Mouse (Mus musculus): ENCODE measurements around the gene Ccni. TPM values are rescaled to one million over a fixed set of nuclear protein-coding genes. Genes with fewer than 3 reads are reported as not detected.

Gene Ccni
- polyA plus RNA-seq (2015; fragmentation: Nextera tagmentation; extraction: Ambion mirVana), result 119 and 121 TPM in 2 replicates

DNA sequence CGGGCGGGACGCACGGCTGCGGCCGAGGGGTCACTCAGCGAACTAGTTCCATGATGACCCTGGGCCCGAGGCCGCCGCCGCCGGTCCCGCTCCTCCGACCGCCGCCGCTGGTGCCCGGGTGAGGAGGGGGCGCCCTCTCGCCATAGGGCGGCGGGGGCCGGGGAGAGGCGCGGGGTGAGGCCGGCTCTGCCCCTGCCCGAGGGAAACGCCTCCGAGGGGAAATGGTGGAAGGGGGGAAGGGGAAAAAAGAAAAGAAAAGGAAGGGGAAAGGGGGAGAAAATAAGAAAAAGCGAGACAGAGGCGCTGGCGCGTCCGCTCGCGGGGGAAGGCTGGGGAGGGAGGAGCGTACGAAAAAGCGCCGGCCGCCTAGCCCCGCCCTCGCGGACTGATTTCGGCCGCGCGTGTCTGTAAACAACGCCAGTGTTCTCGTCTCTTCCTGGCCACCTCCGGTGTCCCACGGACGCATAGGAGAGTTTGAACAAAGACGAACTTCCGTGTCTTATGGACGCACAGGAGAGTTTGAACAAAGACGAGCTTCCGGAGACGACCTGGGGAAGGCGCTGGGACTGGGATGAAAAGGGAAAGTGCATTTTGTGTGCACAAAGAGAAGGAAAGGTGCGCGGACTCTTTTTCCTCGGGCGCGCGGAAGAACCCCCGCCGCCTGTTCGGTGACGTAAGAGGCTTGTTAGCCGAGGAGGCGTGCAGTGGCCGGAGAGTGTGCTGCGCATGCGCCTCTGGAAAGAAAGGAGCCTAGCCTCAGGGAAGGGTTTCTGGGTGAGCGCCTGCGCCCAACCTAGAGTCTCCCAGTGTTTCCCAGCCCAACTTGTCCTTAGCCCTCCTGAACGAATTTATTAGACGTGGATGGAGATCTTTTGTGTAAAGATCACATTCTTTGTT is at the start of gene Ccni, which contains the start of gene 2010109A12Rik:
Ccni (minus strand) TSS at position 387 of the 897 bp plus-strand sequence.
2010109A12Rik (plus strand) TSS at position 410 of the 897 bp plus-strand sequence.
- Histone ChIP-seq H3K9me3 (replicated peaks; ENCODE audit: low read length) (no peaks in the 10 kb centered on the region), H3K27ac (peak within 1 kb of the TSS; percentile 90), H3K36me3 (ENCODE audit: insufficient read depth, low read length) (no peaks in the 10 kb centered on the region), H3K27me3 (ENCODE audit: insufficient read depth, low read length) (no peaks in the 10 kb centered on the region), H3K4me3 (replicated peaks; ENCODE audit: low read depth, low read length) (peak within 1 kb of the TSS; percentile 97), H3K9ac (ENCODE audit: low read depth, low read length) (peak within 1 kb of the TSS; percentile 89), H3K4me1 (replicated peaks; ENCODE audit: insufficient read depth, low read length) (no peaks in the 10 kb centered on the region), H3K4me2 (ENCODE audit: low read length) (peak within 1 kb of the TSS; percentile 72)
- WGBS, result under 1% methylated on average over 76 of the region's 79 CpGs
- no peak for TF ChIP-seq CTCF (IDR thresholded peaks at IDR 0.05; ENCODE audit: low read depth)
- ATAC-seq (replicated peaks; ENCODE audit: low FRiP score, low read depth) (peak; percentile 95), DNase-seq (ENCODE audit: low spot score) (peak; percentile 98)

DNA sequence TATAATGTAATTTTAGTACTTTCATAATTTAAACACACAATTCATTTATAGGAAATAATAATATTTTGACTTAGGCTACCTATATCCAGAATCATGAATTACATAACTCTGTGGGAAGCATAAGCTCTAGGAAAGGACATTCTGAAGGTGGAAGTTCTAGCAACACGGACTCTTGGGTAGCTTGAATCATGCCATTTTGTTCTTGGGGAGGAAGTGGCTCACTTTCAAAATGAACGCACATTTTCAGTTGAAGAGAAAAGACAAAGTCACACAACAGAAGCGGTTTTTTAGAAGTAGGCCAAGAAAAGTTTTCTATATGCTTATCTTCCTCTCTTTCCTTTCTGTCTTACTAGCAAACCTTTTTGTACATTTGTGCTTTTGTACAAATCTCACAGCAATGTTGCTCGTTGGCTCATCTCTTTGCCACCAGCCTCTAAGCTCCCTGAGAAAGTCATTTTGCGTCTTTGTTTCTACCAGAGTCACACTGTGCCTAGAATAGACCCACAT is 49.5 kb upstream of the Ccni start:
- H3K4me1 ChIP-seq (replicated peaks; ENCODE audit: insufficient read depth, low read length), result no peaks in the 10 kb centered on the region
- no peak overlapping the region for H3K27ac ChIP-seq
- 90% methylated on average over 5 of the region's 5 CpGs for WGBS
- H3K4me3 ChIP-seq (replicated peaks; ENCODE audit: low read depth, low read length), result no peak overlapping the region
- no peak overlapping the region for H3K9ac ChIP-seq (ENCODE audit: low read depth, low read length)
- H3K9me3 ChIP-seq (replicated peaks; ENCODE audit: low read length), result no peaks in the 10 kb centered on the region
- H3K36me3 ChIP-seq (ENCODE audit: insufficient read depth, low read length), result no peaks in the 10 kb centered on the region
- ATAC-seq (replicated peaks; ENCODE audit: low FRiP score, low read depth) (no peak), DNase-seq (ENCODE audit: low spot score) (no peak)
- H3K4me2 ChIP-seq (ENCODE audit: low read length), result no peak overlapping the region
- H3K27me3 ChIP-seq (ENCODE audit: insufficient read depth, low read length), result no peaks in the 10 kb centered on the region
- TF ChIP-seq CTCF (IDR thresholded peaks at IDR 0.05; ENCODE audit: low read depth), result no peak

DNA sequence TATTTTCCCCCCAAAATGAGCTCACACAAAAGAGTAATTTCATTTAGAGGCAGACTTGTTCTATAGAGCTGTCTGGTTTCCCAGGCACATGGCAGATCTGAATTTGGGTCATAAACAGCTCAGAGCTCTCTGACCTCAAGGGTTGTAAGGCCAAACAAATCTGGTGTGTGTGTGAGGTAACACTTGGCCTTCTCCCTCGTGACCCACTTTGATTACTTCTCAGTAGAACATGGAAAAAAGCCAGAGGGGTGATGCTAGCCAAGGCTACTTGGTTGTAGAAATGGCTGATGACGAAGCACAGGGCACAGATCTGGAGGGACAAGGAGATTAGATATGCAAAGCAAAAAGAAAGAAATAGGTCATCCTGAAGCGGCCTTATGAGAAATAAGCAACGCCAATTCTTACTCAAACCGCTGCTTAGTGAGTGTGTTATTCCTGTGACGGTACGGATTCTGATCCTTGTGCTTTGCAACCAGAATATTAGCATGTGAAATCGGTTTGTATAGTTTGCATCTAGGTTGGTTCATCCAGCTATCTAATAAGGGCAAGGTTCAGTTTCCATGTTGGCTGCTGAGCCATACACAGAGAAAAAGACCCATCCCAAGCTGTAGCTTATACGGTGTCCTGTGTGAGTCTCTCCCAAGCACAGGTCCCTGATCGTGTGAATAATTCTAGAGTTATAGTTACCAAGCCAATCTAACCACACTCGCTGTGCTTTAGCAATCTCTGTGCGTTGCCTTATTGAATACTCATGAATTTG is 44.9 kb upstream of the Ccni start:
- Histone ChIP-seq H3K4me2 (ENCODE audit: low read length) (no peak overlapping the region), H3K27ac (no peak overlapping the region), H3K4me3 (replicated peaks; ENCODE audit: low read depth, low read length) (no peak overlapping the region), H3K9ac (ENCODE audit: low read depth, low read length) (no peak overlapping the region), H3K4me1 (replicated peaks; ENCODE audit: insufficient read depth, low read length) (no peaks in the 10 kb centered on the region), H3K27me3 (ENCODE audit: insufficient read depth, low read length) (no peaks in the 10 kb centered on the region), H3K9me3 (replicated peaks; ENCODE audit: low read length) (no peaks in the 10 kb centered on the region), H3K36me3 (ENCODE audit: insufficient read depth, low read length) (no peaks in the 10 kb centered on the region)
- no peak for TF ChIP-seq CTCF (IDR thresholded peaks at IDR 0.05; ENCODE audit: low read depth)
- 85% methylated on average over 12 of the region's 12 CpGs for whole genome bisulfite sequencing
- ATAC-seq (replicated peaks; ENCODE audit: low FRiP score, low read depth) (no peak), DNase-seq (ENCODE audit: low spot score) (no peak)

GRCm38 (mm10) chr5:93249940-93250578 is 43.8 kb upstream of the Ccni start:
- DNase-seq (ENCODE audit: low spot score), result no peak
- H3K4me1 ChIP-seq (replicated peaks; ENCODE audit: insufficient read depth, low read length), result no peaks in the 10 kb centered on the region
- H3K27me3 ChIP-seq (ENCODE audit: insufficient read depth, low read length), result no peaks in the 10 kb centered on the region
- no peak overlapping the region for H3K27ac ChIP-seq
- TF ChIP-seq CTCF (IDR thresholded peaks at IDR 0.05; ENCODE audit: low read depth), result no peak
- H3K4me3 ChIP-seq (replicated peaks; ENCODE audit: low read depth, low read length), result no peak overlapping the region
- no peak overlapping the region for H3K9ac ChIP-seq (ENCODE audit: low read depth, low read length)
- H3K9me3 ChIP-seq (replicated peaks; ENCODE audit: low read length), result no peaks in the 10 kb centered on the region
- no peaks in the 10 kb centered on the region for H3K36me3 ChIP-seq (ENCODE audit: insufficient read depth, low read length)
- no peak for ATAC-seq (replicated peaks; ENCODE audit: low FRiP score, low read depth)
- no peak overlapping the region for H3K4me2 ChIP-seq (ENCODE audit: low read length)
- WGBS, result 67% methylated on average over 6 of the region's 6 CpGs

DNA sequence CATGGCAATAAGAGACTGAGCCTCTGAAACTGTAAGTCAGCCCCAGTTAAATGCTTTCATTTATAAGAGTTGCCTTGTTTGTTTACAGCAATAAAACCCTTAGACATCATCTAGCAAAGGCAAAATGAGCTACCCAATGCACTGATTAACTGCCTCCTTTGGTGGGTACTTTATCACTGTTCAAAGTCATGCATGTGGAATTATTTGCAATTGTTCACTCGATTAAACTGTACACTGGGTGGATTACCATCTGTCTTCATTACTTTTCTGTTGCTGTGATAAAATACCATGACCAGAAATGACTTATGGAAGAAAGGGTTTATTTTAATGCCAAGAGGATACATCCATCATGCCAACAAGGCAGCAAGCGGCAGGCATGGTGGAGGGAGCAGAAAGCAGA is 39.0 kb upstream of the Ccni start:
- no peaks in the 10 kb centered on the region for H3K4me1 ChIP-seq (replicated peaks; ENCODE audit: insufficient read depth, low read length)
- no peaks in the 10 kb centered on the region for H3K27me3 ChIP-seq (ENCODE audit: insufficient read depth, low read length)
- no peak overlapping the region for H3K4me2 ChIP-seq (ENCODE audit: low read length)
- no peaks in the 10 kb centered on the region for H3K36me3 ChIP-seq (ENCODE audit: insufficient read depth, low read length)
- no peak for ATAC-seq (replicated peaks; ENCODE audit: low FRiP score, low read depth)
- H3K27ac ChIP-seq, result no peak overlapping the region
- H3K9ac ChIP-seq (ENCODE audit: low read depth, low read length), result no peak overlapping the region
- H3K9me3 ChIP-seq (replicated peaks; ENCODE audit: low read length), result no peaks in the 10 kb centered on the region
- TF ChIP-seq CTCF (IDR thresholded peaks at IDR 0.05; ENCODE audit: low read depth), result no peak
- WGBS, result 75% methylated on average over 2 of the region's 2 CpGs
- no peak overlapping the region for H3K4me3 ChIP-seq (replicated peaks; ENCODE audit: low read depth, low read length)
- DNase-seq (ENCODE audit: low spot score), result no peak
